Mouse (Mus musculus) kidney, embryonic 14.5 days (tissue): ENCODE measurements around the gene Iqce. TPM values are rescaled to one million over a fixed set of nuclear protein-coding genes. Genes with fewer than 3 reads are reported as not detected.

ENCODE experiments used
- ATAC-seq: fragments of 200-750 bp; cut with Nextera tagmentation; 2 replicates; pipeline ENCODE4 v1.8.0; 2017; ENCODE audit warnings: moderate number of reproducible peaks, mild to moderate bottlenecking, moderate TSS enrichment, moderate library complexity; ENCODE audit not compliant: low FRiP score, low TSS enrichment
- H3K27ac ChIP-seq: fragments of 300-500 bp; sonication (generic); 2 replicates; pipeline ENCODE4 v1.5.1; 2014; ENCODE audit warnings: low read depth, mild to moderate bottlenecking, low read length, moderate library complexity, mixed read lengths
- H3K27me3 ChIP-seq: fragments of 300-500 bp; sonication (generic); 2 replicates; pipeline ENCODE4 v1.6.1; 2014; ENCODE audit warnings: mild to moderate bottlenecking, low read length; ENCODE audit not compliant: control insufficient read depth, insufficient read depth
- H3K36me3 ChIP-seq: fragments of 300-500 bp; sonication (generic); 2 replicates; pipeline ENCODE4 v1.6.1; 2014; ENCODE audit warnings: low read length, mixed read lengths; ENCODE audit not compliant: control insufficient read depth, insufficient read depth
- H3K4me1 ChIP-seq: fragments of 300-500 bp; sonication (generic); 2 replicates; pipeline ENCODE4 v1.6.1; 2014; ENCODE audit warnings: low read length, mixed read lengths; ENCODE audit not compliant: control insufficient read depth, insufficient read depth
- H3K4me2 ChIP-seq: fragments of 300-500 bp; sonication (generic); replicated peaks from 2 replicates; pipeline ENCODE4 v1.6.1; 2014; ENCODE audit warnings: low read depth, mild to moderate bottlenecking, low read length
- H3K4me3 ChIP-seq: fragments of 300-500 bp; sonication (generic); 2 replicates; pipeline ENCODE4 v1.5.1; 2014; ENCODE audit warnings: mild to moderate bottlenecking, low read length
- H3K9ac ChIP-seq: fragments of 300-500 bp; sonication (generic); 2 replicates; pipeline ENCODE4 v1.6.1; 2014; ENCODE audit warnings: low read depth, mild to moderate bottlenecking, low read length, moderate library complexity
- H3K9me3 ChIP-seq: fragments of 300-500 bp; sonication (generic); 2 replicates; pipeline ENCODE4 v1.6.1; 2016; ENCODE audit warnings: low read length; ENCODE audit not compliant: control insufficient read depth
- WGBS: fragments of 180-500 bp; shearing (Covaris S2); extraction: QIAGEN DNeasy Blood & Tissue Kit; methylation state at CpG from one replicate; pipeline ENCODE4 v1.1.7; 2014; 5-methylcytosine and 5-hydroxymethylcytosine counted together
- polyA plus RNA-seq: library from polyadenylated mRNA; unstranded; fragments of >200 nt; fragmentation: Nextera tagmentation; extraction: Ambion mirVana; gene quantifications from 2 replicates; pipeline ENCODE4 v1.2.1, GENCODE M21; 2014

Gene Iqce
- polyA plus RNA-seq, 1 experiment from 2014 or later, result 26.8 TPM

GRCm38 (mm10) chr5:140660398-140660797 lies 41.8 kb downstream of the Iqce start:
- 86% methylated on average over 1 of the region's 1 CpGs for WGBS
- no peak for ATAC-seq
- no peaks in the 10 kb centered on the region for H3K27me3 ChIP-seq
- no peaks in the 10 kb centered on the region for H3K9me3 ChIP-seq
- no peak overlapping the region for H3K9ac ChIP-seq
- no peak overlapping the region for H3K4me3 ChIP-seq
- H3K27ac ChIP-seq, result no peak overlapping the region
- H3K4me1 ChIP-seq, result peaks cover 7% of the 10 kb centered on the region; the same call in 1 of the 2 replicates
- no peak overlapping the region for H3K4me2 ChIP-seq
- H3K36me3 ChIP-seq, result no peaks in the 10 kb centered on the region

- Histone ChIP-seq H3K27ac (no peak overlapping the region), H3K9me3 (no peaks in the 10 kb centered on the region), H3K4me1 (peaks cover 7% of the 10 kb centered on the region; the same call in 1 of the 2 replicates), H3K36me3 (no peaks in the 10 kb centered on the region), H3K9ac (no peak overlapping the region), H3K4me2 (no peak overlapping the region), H3K27me3 (no peaks in the 10 kb centered on the region), H3K4me3 (no peak overlapping the region)
- WGBS, result 39% methylated on average over 15 of the region's 16 CpGs
- ATAC-seq, result no peak
Observed at GRCm38 (mm10) chr5:140659607-140660272, 42.4 kb downstream of the Iqce start.

- Histone ChIP-seq H3K27ac (no peak overlapping the region), H3K9me3 (no peaks in the 10 kb centered on the region), H3K4me2 (no peak overlapping the region), H3K9ac (no peak overlapping the region), H3K4me1 (peaks cover 7% of the 10 kb centered on the region), H3K27me3 (no peaks in the 10 kb centered on the region), H3K36me3 (no peaks in the 10 kb centered on the region), H3K4me3 (no peak overlapping the region)
- 71% methylated on average over 15 of the region's 15 CpGs for WGBS
- no peak for ATAC-seq
Observed at GRCm38 (mm10) chr5:140654096-140654845, 47.9 kb downstream of the Iqce start.

GRCm38 (mm10) chr5:140652587-140652986 lies 49.6 kb downstream of the Iqce start:
- H3K36me3 ChIP-seq, result no peaks in the 10 kb centered on the region
- H3K4me1 ChIP-seq, result peaks cover 13% of the 10 kb centered on the region
- no peak overlapping the region for H3K9ac ChIP-seq
- H3K4me2 ChIP-seq, result no peak overlapping the region
- H3K9me3 ChIP-seq, result no peaks in the 10 kb centered on the region
- H3K27me3 ChIP-seq, result no peaks in the 10 kb centered on the region
- WGBS, result 75% methylated on average over 7 of the region's 7 CpGs
- no peak for ATAC-seq
- no peak overlapping the region for H3K4me3 ChIP-seq
- no peak overlapping the region for H3K27ac ChIP-seq

- Histone ChIP-seq H3K36me3 (peaks cover 4% of the 10 kb centered on the region; the same call in 1 of the 2 replicates), H3K27me3 (no peaks in the 10 kb centered on the region), H3K4me2 (no peak overlapping the region), H3K9me3 (no peaks in the 10 kb centered on the region), H3K4me1 (peaks cover 27% of the 10 kb centered on the region), H3K9ac (no peak overlapping the region), H3K4me3 (no peak overlapping the region), H3K27ac (no peak overlapping the region)
- 78% methylated on average over 11 of the region's 11 CpGs for WGBS
- ATAC-seq, result no peak
Observed at GRCm38 (mm10) chr5:140651231-140651630, 50.9 kb downstream of the Iqce start.

GRCm38 (mm10) chr5:140649881-140650414 lies 52.2 kb downstream of the Iqce start:
- no peak overlapping the region for H3K9ac ChIP-seq
- H3K9me3 ChIP-seq, result no peaks in the 10 kb centered on the region
- peak overlapping the region; percentile 65 for H3K4me2 ChIP-seq
- H3K4me3 ChIP-seq, result no peak overlapping the region
- no peak for ATAC-seq
- H3K27ac ChIP-seq, result no peak overlapping the region; the same call in 1 of the 2 replicates
- peaks cover 39% of the 10 kb centered on the region for H3K4me1 ChIP-seq
- peaks cover 5% of the 10 kb centered on the region; the same call in 1 of the 2 replicates for H3K36me3 ChIP-seq
- H3K27me3 ChIP-seq, result no peaks in the 10 kb centered on the region
- 50% methylated on average over 7 of the region's 7 CpGs for WGBS

- Histone ChIP-seq H3K9me3 (no peaks in the 10 kb centered on the region), H3K4me1 (peaks cover 40% of the 10 kb centered on the region), H3K27ac (peak overlapping the region; percentile 34; the same call in 1 of the 2 replicates), H3K9ac (peak overlapping the region; percentile 99), H3K36me3 (peaks cover 9% of the 10 kb centered on the region; the same call in 1 of the 2 replicates), H3K4me2 (peak overlapping the region; percentile 65), H3K4me3 (peak overlapping the region; percentile 97), H3K27me3 (no peaks in the 10 kb centered on the region)
- ATAC-seq, result peak; percentile 95
- WGBS, result 3% methylated on average over 25 of the region's 26 CpGs
Observed at GRCm38 (mm10) chr5:140649101-140649667, 53.0 kb downstream of the Iqce start.

GRCm38 (mm10) chr5:140648519-140649100 lies 53.6 kb downstream of the Iqce start, which contains the start of gene Ttyh3:
Gene Ttyh3, minus strand, starts transcription at chr5:140649031.
- Histone ChIP-seq H3K27me3 (no peaks in the 10 kb centered on the region), H3K9me3 (no peaks in the 10 kb centered on the region), H3K4me3 (peak within 1 kb of the TSS; percentile 97), H3K27ac (peak within 1 kb of the TSS; percentile 88), H3K9ac (peak within 1 kb of the TSS; percentile 99), H3K4me2 (peak within 1 kb of the TSS; percentile 95), H3K36me3 (peaks cover 15% of the 10 kb centered on the region; the same call in 1 of the 2 replicates), H3K4me1 (peaks cover 40% of the 10 kb centered on the region)
- ATAC-seq, result peak; percentile 37; the same call in 1 of the 2 replicates
- 0% methylated on average over 24 of the region's 62 CpGs for WGBS
